Mouse (Mus musculus) MEL (cell line): ENCODE results near the gene Ube2cbp. TPM values are rescaled to one million over a fixed set of nuclear protein-coding genes. Genes with fewer than 3 reads are reported as not detected.

Experiments
- DNase-seq: peaks from one replicate; pipeline ENCODE4 v3.0.0; 2011; ENCODE audit warnings: low read depth, low spot score
- H3K27ac ChIP-seq: 2 replicates; pipeline ENCODE4 v1.5.1; 2012; ENCODE audit warnings: low read depth, mild to moderate bottlenecking, control low read depth, low read length, moderate library complexity; ENCODE audit not compliant: control insufficient read depth
- H3K27me3 ChIP-seq, 2 experiments: fragments of 150-350 bp in 1 of 2; sonication (generic) in 1 of 2; 2 replicates each; pipeline ENCODE4 v1.6.1; 2012; ENCODE audit warnings: low read length in 2 of 2, mild to moderate bottlenecking in 2 of 2, improper control_type of control experiment in 1 of 2, moderate library complexity in 1 of 2; ENCODE audit not compliant: insufficient read depth in 2 of 2, control insufficient read depth in 1 of 2
- H3K36me3 ChIP-seq, 2 experiments: 2 replicates each; pipeline ENCODE4 v1.6.1; 2012 to 2014; ENCODE audit warnings: low read length in 2 of 2, improper control_type of control experiment in 1 of 2, inconsistent platforms in 1 of 2, mild to moderate bottlenecking in 1 of 2; ENCODE audit not compliant: insufficient read depth in 2 of 2, control insufficient read depth in 1 of 2
- H3K4me1 ChIP-seq, 2 experiments: fragments of 150-350 bp in 1 of 2; sonication (generic) in 1 of 2; 2 replicates each; pipeline ENCODE4 v1.6.1; 2012; ENCODE audit warnings: low read length in 2 of 2, improper control_type of control experiment in 1 of 2, mild to moderate bottlenecking in 1 of 2; ENCODE audit not compliant: insufficient read depth in 2 of 2, control insufficient read depth in 1 of 2
- H3K4me3 ChIP-seq, 2 experiments: fragments of 150-350 bp in 1 of 2; sonication (generic) in 1 of 2; 2 replicates each; pipeline ENCODE4 v1.5.1; 2012; ENCODE audit warnings: low read depth in 2 of 2, low read length in 2 of 2, mild to moderate bottlenecking in 2 of 2, moderate library complexity in 2 of 2, control low read depth in 1 of 2, improper control_type of control experiment in 1 of 2; ENCODE audit not compliant: control insufficient read depth in 1 of 2, insufficient read depth in 1 of 2
- H3K79me2 ChIP-seq: 2 replicates; pipeline ENCODE4 v1.6.1; 2012; ENCODE audit warnings: mild to moderate bottlenecking, low read length, moderate library complexity; ENCODE audit not compliant: control insufficient read depth, poor library complexity, insufficient read depth
- H3K9ac ChIP-seq: 2 replicates; pipeline ENCODE4 v1.6.1; 2012; ENCODE audit warnings: low read depth, mild to moderate bottlenecking, control low read depth, low read length, moderate library complexity; ENCODE audit not compliant: control insufficient read depth, poor library complexity, severe bottlenecking
- H3K9me3 ChIP-seq: fragments of 150-350 bp; sonication (generic); replicated peaks from 2 replicates; pipeline ENCODE4 v1.6.1; 2012; ENCODE audit warnings: mild to moderate bottlenecking, low read length, improper control_type of control experiment, moderate library complexity; ENCODE audit not compliant: insufficient read depth
- CTCF ChIP-seq, 3 experiments: IDR thresholded peaks in 2 of 3; conservative IDR thresholded peaks in 1 of 3; 2 replicates each; pipeline ENCODE4 v1.5.1; 2011 to 2012; ENCODE audit warnings: low read length in 3 of 3, low read depth in 2 of 3, mild to moderate bottlenecking in 2 of 3, improper control_type of control experiment in 1 of 3, inconsistent platforms in 1 of 3, mixed read lengths in 1 of 3, moderate library complexity in 1 of 3; ENCODE audit not compliant: control insufficient read depth in 1 of 3, insufficient read depth in 1 of 3, poor library complexity in 1 of 3, severe bottlenecking in 1 of 3
- ELF1 ChIP-seq: IDR thresholded peaks from 2 replicates; pipeline ENCODE4 v1.6.1; 2014; ENCODE audit warnings: low read depth, mild to moderate bottlenecking, inconsistent platforms, low read length, improper control_type of control experiment, moderate library complexity
- EP300 ChIP-seq, 2 experiments: IDR thresholded peaks; 2 replicates each; pipeline ENCODE4 v1.6.1; 2011; ENCODE audit warnings: improper control_type of control experiment in 2 of 2, low read length in 2 of 2, low read depth in 1 of 2, mild to moderate bottlenecking in 1 of 2
- ETS1 ChIP-seq: IDR thresholded peaks from 2 replicates; pipeline ENCODE4 v1.6.1; 2012; ENCODE audit warnings: low read depth, mild to moderate bottlenecking, inconsistent platforms, low read length, improper control_type of control experiment, moderate library complexity
- GABPA ChIP-seq: IDR thresholded peaks from 2 replicates; pipeline ENCODE4 v1.6.1; 2012; ENCODE audit warnings: low read depth, mild to moderate bottlenecking, inconsistent platforms, low read length, improper control_type of control experiment, moderate library complexity
- GATA1 ChIP-seq: IDR thresholded peaks from 2 replicates; pipeline ENCODE4 v1.6.1; 2011; ENCODE audit warnings: low read depth, low read length, improper control_type of control experiment
- KAT2A ChIP-seq: conservative IDR thresholded peaks from 2 replicates; pipeline ENCODE4 v1.6.1; 2012; ENCODE audit warnings: low read depth, low read length, improper control_type of control experiment, inconsistent platforms
- MAFK ChIP-seq: IDR thresholded peaks from 2 replicates; pipeline ENCODE4 v1.6.1; 2011; ENCODE audit warnings: low read depth, mild to moderate bottlenecking, low read length, improper control_type of control experiment, borderline replicate concordance
- MAX ChIP-seq: IDR thresholded peaks from 2 replicates; pipeline ENCODE4 v1.6.1; 2011; ENCODE audit warnings: low read length, improper control_type of control experiment
- MAZ ChIP-seq: IDR thresholded peaks from 2 replicates; pipeline ENCODE4 v1.6.1; 2012; ENCODE audit warnings: low read depth, mild to moderate bottlenecking, inconsistent platforms, low read length, improper control_type of control experiment
- MEF2A ChIP-seq: IDR thresholded peaks from 2 replicates; pipeline ENCODE4 v1.6.1; 2014; ENCODE audit warnings: low read depth, mild to moderate bottlenecking, inconsistent platforms, low read length, improper control_type of control experiment; ENCODE audit not compliant: poor library complexity, insufficient replicate concordance, severe bottlenecking; ENCODE audit errors: extremely low read depth
- MXI1 ChIP-seq: IDR thresholded peaks from 2 replicates; pipeline ENCODE4 v1.6.1; 2011; ENCODE audit warnings: mild to moderate bottlenecking, low read depth, low read length, improper control_type of control experiment
- MYC ChIP-seq: IDR thresholded peaks from 2 replicates; pipeline ENCODE4 v1.6.1; 2011; ENCODE audit warnings: low read depth, mild to moderate bottlenecking, low read length, improper control_type of control experiment, moderate library complexity
- NELFE ChIP-seq: IDR thresholded peaks from 2 replicates; pipeline ENCODE4 v1.6.1; 2011; ENCODE audit warnings: low read depth, low read length, improper control_type of control experiment
- NRF1 ChIP-seq: IDR thresholded peaks from 2 replicates; pipeline ENCODE4 v1.6.1; 2014; ENCODE audit warnings: low read depth, mild to moderate bottlenecking, inconsistent platforms, low read length, improper control_type of control experiment, moderate library complexity; ENCODE audit not compliant: poor library complexity, insufficient read depth, severe bottlenecking
- POLR2AphosphoS2 ChIP-seq: IDR thresholded peaks from 2 replicates; pipeline ENCODE4 v1.6.1; 2011; ENCODE audit warnings: low read length, improper control_type of control experiment
- POLR2AphosphoS5 ChIP-seq: IDR thresholded peaks from 2 replicates; pipeline ENCODE4 v1.6.1; 2012; ENCODE audit warnings: low read depth, borderline replicate concordance, mild to moderate bottlenecking, inconsistent platforms, low read length, moderate library complexity, mixed read lengths
- RAD21 ChIP-seq: IDR thresholded peaks from 2 replicates; pipeline ENCODE4 v1.6.1; 2011; ENCODE audit warnings: mild to moderate bottlenecking, low read depth, low read length, improper control_type of control experiment
- RCOR1 ChIP-seq: IDR thresholded peaks from 2 replicates; pipeline ENCODE4 v1.6.1; 2012; ENCODE audit warnings: low read depth, mild to moderate bottlenecking, inconsistent platforms, low read length, improper control_type of control experiment
- SIN3A ChIP-seq: IDR thresholded peaks from 2 replicates; pipeline ENCODE4 v1.6.1; 2012; ENCODE audit warnings: low read length, improper control_type of control experiment, inconsistent platforms
- TAL1 ChIP-seq: IDR thresholded peaks from 2 replicates; pipeline ENCODE4 v1.6.1; 2012; ENCODE audit warnings: mild to moderate bottlenecking, inconsistent platforms, low read length, moderate library complexity, mixed read lengths
- TBP ChIP-seq: IDR thresholded peaks from 2 replicates; pipeline ENCODE4 v1.8.0; 2011; ENCODE audit warnings: low read depth, low read length, improper control_type of control experiment
- TCF12 ChIP-seq: IDR thresholded peaks from 2 replicates; pipeline ENCODE4 v1.6.1; 2014; ENCODE audit warnings: low read depth, mild to moderate bottlenecking, inconsistent platforms, low read length, improper control_type of control experiment, moderate library complexity
- UBTF ChIP-seq: IDR thresholded peaks from 2 replicates; pipeline ENCODE4 v1.6.1; 2012; ENCODE audit warnings: low read depth, mild to moderate bottlenecking, inconsistent platforms, low read length, improper control_type of control experiment, moderate library complexity, borderline replicate concordance; ENCODE audit not compliant: insufficient read depth
- USF2 ChIP-seq, 2 experiments: IDR thresholded peaks; 2 replicates each; pipeline ENCODE4 v1.6.1; 2011 to 2012; ENCODE audit warnings: improper control_type of control experiment in 2 of 2, low read length in 2 of 2, borderline replicate concordance in 1 of 2, inconsistent platforms in 1 of 2, low read depth in 1 of 2, mild to moderate bottlenecking in 1 of 2; ENCODE audit not compliant: insufficient read depth in 1 of 2
- ZKSCAN1 ChIP-seq: IDR thresholded peaks from 2 replicates; pipeline ENCODE4 v1.6.1; 2012; ENCODE audit warnings: low read depth, mild to moderate bottlenecking, inconsistent platforms, low read length, improper control_type of control experiment, moderate library complexity
- polyA plus RNA-seq, 2 experiments: library from polyadenylated mRNA; stranded (reverse) in 1 of 2; unstranded in 1 of 2; fragments of >175 nt in 1 of 2; fragments of >200 nt in 1 of 2; gene quantifications; 2 replicates each; pipeline versions ENCODE4 v1.2.1 to v1.2.4; 2012; ENCODE audit warnings: low replicate concordance in 2 of 2, low read depth in 1 of 2; ENCODE audit not compliant: insufficient read length in 2 of 2, insufficient read depth in 1 of 2, missing spikeins in 1 of 2
- total RNA-seq: library from RNA; depleted of rRNA; stranded (reverse); fragments of 300-350 nt; gene quantifications from 2 replicates; pipeline ENCODE4 v1.2.3, GENCODE M21; 2012

Gene Ube2cbp
- total and polyA plus RNA-seq, 3 experiments = 6.4 to 7.2 TPM; not detected in 1

DNA sequence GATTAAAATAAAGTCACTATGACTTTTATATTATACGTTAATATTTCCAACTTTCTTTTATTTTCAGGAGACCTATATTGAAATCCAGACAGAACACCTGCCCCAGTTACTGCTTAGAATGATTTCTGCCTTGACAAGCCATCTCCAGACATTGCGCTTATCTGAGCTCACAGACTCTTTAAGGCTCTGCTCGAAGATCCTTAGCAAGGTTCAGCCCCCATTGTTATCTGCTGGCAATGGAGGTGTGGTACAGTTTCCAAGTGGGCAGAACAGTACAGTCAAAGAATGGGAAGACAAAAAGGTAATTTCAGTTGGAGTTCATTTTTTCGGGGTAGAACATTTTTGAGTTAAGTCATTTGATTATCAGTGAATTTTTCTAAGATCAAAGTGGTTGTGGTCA is 42.7 kb upstream of the Ube2cbp start:
- Histone ChIP-seq H3K27me3 (no peaks in the 10 kb centered on the region), H3K4me1 (peaks cover 11 to 23% of the 10 kb centered on the region in 2 experiments), H3K9ac (no peak overlapping the region), H3K36me3 (peaks cover 0 to 35% of the 10 kb centered on the region in 2 experiments; a peak in 3 of 4 replicates), H3K27ac (no peak overlapping the region), H3K79me2 (no peaks in the 10 kb centered on the region), H3K9me3 (no peaks in the 10 kb centered on the region), H3K4me3 (no peak overlapping the region)
- no peak for TF ChIP-seq GABPA
- TF ChIP-seq UBTF = no peak
- TF ChIP-seq MYC = no peak
- peak; percentile 82 to 83 for TF ChIP-seq EP300 (IDR thresholded peaks at IDR 0.05; ENCODE audit: low read depth in 1 of 2, low read length in 2 of 2)
- peak; percentile 37; the same call in 1 of the 2 replicates for TF ChIP-seq TAL1
- TF ChIP-seq ETS1 = peak; percentile 68
- no peak for TF ChIP-seq MAX
- TF ChIP-seq SIN3A = peak; percentile 53; the same call in 1 of the 2 replicates
- no peak for TF ChIP-seq MAFK
- peak; percentile 58; the same call in 1 of the 2 replicates for TF ChIP-seq RCOR1
- TF ChIP-seq NELFE = no peak
- no peak for TF ChIP-seq RAD21
- peak; percentile 91 for TF ChIP-seq TCF12
- peak; percentile 86 for TF ChIP-seq GATA1
- TF ChIP-seq USF2 (IDR thresholded peaks at IDR 0.05; ENCODE audit: borderline replicate concordance in 1 of 2, insufficient read depth in 1 of 2, low read depth in 1 of 2, low read length in 2 of 2) = no peak
- TF ChIP-seq ELF1 = no peak
- peak; percentile 57 for DNase-seq

GRCm38 (mm10) chr9:86499083-86499482 is 34.3 kb upstream of the Ube2cbp start:
- H3K4me3 ChIP-seq = peak overlapping the region in 1 of 2 experiments; percentile 2; a peak in 1 of 4 replicates
- H3K27me3 ChIP-seq = no peaks in the 10 kb centered on the region
- no peaks in the 10 kb centered on the region for H3K79me2 ChIP-seq
- no peaks in the 10 kb centered on the region for H3K9me3 ChIP-seq
- peak; percentile 79 for DNase-seq
- peaks cover 5 to 7% of the 10 kb centered on the region in 2 experiments for H3K4me1 ChIP-seq
- peaks cover 4 to 9% of the 10 kb centered on the region in 2 experiments; a peak in 3 of 4 replicates for H3K36me3 ChIP-seq
- peak overlapping the region; percentile 60 for H3K27ac ChIP-seq
- H3K9ac ChIP-seq = no peak overlapping the region; the same call in 1 of the 2 replicates
- TF ChIP-seq TCF12 (peak; percentile 86), GATA1 (peak; percentile 77; the same call in 1 of the 2 replicates), ETS1 (peak; percentile 88), CTCF (IDR thresholded peaks at IDR 0.05 in 2 of 3, conservative IDR thresholded peaks at IDR 0.05 in 1 of 3; ENCODE audit: control insufficient read depth in 1 of 3, insufficient read depth in 1 of 3, low read depth in 2 of 3, low read length in 3 of 3, poor library complexity in 1 of 3, severe bottlenecking in 1 of 3) (no peak), POLR2AphosphoS5 (no peak), EP300 (IDR thresholded peaks at IDR 0.05; ENCODE audit: low read depth in 1 of 2, low read length in 2 of 2) (peak; percentile 82), MAX (0 out of 2 replicates have a peak, but pooled peaks have one; percentile 40), SIN3A (peak; percentile 76), ELF1 (no peak), MYC (0 out of 2 replicates have a peak, but pooled peaks have one; percentile 42), MXI1 (peak; percentile 66; the same call in 1 of the 2 replicates), NRF1 (no peak), NELFE (no peak), MAFK (peak; percentile 96), KAT2A (0 out of 2 replicates have a peak, but pooled peaks have one; percentile 26), POLR2AphosphoS2 (no peak), TBP (no peak), MEF2A (no peak), ZKSCAN1 (no peak), MAZ (no peak), TAL1 (peak; percentile 66), RAD21 (no peak)
- TF ChIP-seq, all 39 proteins: peak for 11
